Mouse (Mus musculus): Measurements from ENCODE around the gene Gm8871.
"Not testable (repeated sequence)": the region's sequence is repeated elsewhere in the genome, so short reads cannot be mapped to it uniquely, and the experiment has no call there.

The Gm8871 gene
- long read RNA-seq, experiment 1 = 0 reads
- long read RNA-seq, experiment 2 = 0 reads

DNA sequence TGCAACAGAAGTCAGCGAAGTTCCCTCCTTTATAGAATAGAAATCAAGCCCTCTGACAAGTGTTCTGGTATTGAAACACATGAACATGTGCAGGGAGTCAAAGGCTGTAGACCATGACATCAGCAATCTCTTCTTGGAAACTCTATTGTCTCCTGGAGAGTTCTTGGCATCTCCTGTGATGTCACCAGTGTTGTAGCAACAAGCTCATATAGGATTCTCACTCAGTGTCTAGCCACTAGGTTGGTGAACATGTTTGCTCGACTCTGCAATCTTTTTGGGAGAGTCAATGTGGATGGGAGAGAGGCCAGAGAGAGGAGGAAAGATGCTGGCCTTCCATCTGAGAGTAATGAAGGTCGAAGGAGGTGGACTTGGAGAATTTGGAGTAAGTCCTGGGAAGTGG is at the start of gene Gm8871, which contains the start of gene Gm8857:
TSS of gene Gm8871 (plus strand) at position 301 of the 400 bp plus-strand sequence.
TSS of gene Gm8857 (plus strand) at position 303 of the 400 bp plus-strand sequence.
- intact Hi-C loops (cut with DNase I) = not testable (repeated sequence)

GRCm38 (mm10) chr5:10953512-10953911 is 5.9 kb downstream of the Gm8871 start:
- intact Hi-C loops (cut with DNase I) = not testable (repeated sequence)

DNA sequence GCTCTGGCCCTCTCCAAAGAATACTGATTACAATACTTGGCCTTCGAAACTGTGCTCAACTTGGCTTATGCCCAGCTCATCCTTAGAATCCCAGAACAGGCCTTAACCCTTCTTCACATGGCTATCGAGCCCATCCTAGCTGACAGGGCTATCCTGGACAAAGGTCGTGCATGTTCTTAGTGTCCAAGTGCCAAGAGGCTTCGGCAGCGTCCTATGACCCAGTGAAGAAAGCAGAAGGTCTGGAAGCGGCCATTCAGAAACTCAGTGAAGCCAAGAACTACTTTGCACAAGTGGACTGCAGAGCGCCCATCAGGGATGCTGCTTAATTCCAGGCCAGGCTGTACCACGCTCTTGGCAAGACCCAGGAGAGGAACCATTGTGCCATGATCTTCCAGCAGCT is 10.5 kb downstream of the Gm8871 start:
- intact Hi-C loops (cut with DNase I) = not testable (repeated sequence)

Measured in adrenal gland (tissue).